Mouse (Mus musculus): ENCODE measurements around the gene Cenpj.

DNA sequence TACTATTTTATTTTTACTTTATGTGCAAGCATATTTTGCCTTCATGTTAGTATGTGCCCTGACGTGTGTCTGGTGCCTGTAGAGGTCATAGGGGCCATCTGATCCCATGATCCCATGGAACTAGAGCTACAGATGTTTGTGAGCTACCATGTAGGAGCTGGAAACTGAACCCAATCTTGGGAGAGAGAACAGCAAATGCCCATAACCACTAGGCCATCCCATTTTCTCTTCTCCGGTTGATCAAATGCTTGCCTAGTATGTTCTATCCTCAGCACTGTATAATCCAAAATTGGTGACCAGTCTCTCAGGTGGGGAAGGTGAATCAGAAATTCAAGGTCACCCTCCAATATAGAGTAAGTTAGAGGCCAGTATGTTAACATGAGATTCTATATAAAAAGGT is 2.7 kb downstream of the Cenpj start:
- no peak for TF ChIP-seq CTCF (IDR thresholded peaks at IDR 0.05; ENCODE audit: low read depth)
- no peak for TF ChIP-seq EP300 (IDR thresholded peaks at IDR 0.05; ENCODE audit: low read depth)
